Mouse (Mus musculus) cerebellum, adult 9-11 months (tissue): Measurements from ENCODE around the gene Hs3st6.
A peak's percentile ranks its signal among the peaks of the same experiment; 100 is the strongest.
"Not testable (repeated sequence)": the region's sequence is repeated elsewhere in the genome, so short reads cannot be mapped to it uniquely, and the experiment has no call there.

Source experiments
- DNase-seq: peaks from one replicate; pipeline ENCODE4 v3.0.0; 2022

Hs3st6 gene

GRCm38 (mm10) chr17:24752415-24753394, at the start of gene Hs3st6:
Gene Hs3st6 (plus strand): TSS chr17:24752988.
- DNase-seq: no peak

DNA sequence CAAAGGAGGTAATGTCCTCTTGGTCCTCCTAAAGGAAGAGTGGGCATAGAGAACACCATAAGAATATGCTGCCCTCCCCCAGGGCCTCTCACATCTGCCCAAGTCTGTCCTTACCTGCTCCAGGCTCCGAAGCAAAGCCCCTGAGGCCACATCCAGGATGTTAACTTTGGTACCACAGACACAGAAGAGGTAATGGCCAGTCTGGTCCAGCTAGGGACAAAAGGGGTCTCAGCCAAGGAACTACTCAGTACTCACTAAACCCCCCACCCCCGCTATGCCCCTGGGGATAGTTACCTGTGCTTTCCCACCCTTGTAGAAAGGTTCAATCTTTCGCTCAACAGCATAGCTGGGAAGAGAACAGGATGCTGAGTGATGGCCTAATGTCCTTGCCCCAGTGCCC, 47.0 kb upstream of the Hs3st6 start:
- DNase-seq: peak; percentile 27

- peak; percentile 92 for DNase-seq
Measured at GRCm38 (mm10) chr17:24706982-24707800, 45.6 kb upstream of the Hs3st6 start, which contains the start of gene Tbl3. Gene Tbl3 (minus strand): TSS chr17:24707660.

GRCm38 (mm10) chr17:24707801-24708425, 44.9 kb upstream of the Hs3st6 start:
- DNase-seq: peak; percentile 21

GRCm38 (mm10) chr17:24708646-24709045, 44.1 kb upstream of the Hs3st6 start:
- no peak for DNase-seq

DNA sequence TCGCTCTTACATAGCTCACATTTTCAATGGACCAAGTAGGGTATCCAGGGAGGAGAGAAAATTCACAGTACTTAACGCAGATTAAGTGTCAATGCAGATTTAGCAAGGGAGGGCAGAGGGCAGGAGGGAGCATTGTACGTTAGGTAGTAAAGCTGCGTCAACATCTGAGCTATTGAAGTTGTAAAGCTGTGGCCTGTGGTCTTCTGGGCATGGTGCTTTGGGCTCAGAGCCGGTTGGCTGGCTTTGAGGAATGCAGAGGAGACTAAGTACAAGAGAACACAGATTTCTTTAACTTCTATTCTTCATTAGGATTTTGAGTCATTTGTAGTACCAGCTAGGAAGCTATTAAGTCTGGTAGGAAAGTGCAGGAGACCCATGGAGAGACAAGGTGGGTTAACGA, 37.2 kb upstream of the Hs3st6 start:
- no peak for DNase-seq

- DNase-seq: peak; percentile 34
Measured at GRCm38 (mm10) chr17:24716166-24716682, 36.6 kb upstream of the Hs3st6 start.

DNA sequence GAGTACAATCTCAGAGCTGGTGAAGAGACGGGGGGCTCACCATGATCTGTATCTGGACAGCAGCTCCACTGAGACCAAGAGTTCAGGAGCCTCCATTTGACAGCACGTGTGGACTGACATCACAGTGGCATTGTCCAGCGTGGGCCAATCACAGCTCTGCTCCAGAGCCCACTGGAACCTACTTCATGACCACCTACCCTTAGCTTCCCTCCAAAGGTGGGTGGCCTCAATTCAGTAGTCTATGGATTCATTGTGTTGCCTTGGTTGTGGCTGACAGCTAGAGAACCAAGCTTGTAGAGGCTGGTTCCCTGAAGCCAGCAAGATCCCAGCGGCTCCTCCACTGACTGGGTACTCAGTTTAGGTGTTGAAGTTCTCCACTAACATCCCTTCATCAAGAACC, 34.8 kb upstream of the Hs3st6 start, which contains the start of the genes Rnf151 and Rps2:
Gene Rnf151 (minus strand): TSS at position 121 of the 400 bp plus-strand sequence.
Gene Rps2 (plus strand): TSS at position 174 of the 400 bp plus-strand sequence.
- peak; percentile 34 for DNase-seq

DNA sequence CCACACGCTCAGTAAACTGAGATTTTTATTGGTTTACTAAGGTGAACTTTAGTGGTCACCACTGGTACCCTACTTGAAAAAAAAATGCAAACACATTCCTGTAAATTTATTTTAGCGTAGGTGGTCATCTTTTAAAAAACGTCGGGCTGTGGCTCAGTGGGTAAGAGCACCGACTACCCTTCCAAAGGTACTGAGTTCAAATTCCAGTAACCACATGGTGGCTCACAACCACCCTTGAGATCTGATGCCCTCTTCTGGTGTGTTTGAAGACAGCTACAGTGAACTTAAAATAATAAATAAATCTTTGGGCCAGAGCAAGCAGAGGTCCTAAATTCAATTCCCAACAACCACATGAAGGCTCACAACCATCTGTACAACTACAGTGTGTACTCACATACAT, 33.9 kb upstream of the Hs3st6 start:
- not testable (repeated sequence) for DNase-seq

DNA sequence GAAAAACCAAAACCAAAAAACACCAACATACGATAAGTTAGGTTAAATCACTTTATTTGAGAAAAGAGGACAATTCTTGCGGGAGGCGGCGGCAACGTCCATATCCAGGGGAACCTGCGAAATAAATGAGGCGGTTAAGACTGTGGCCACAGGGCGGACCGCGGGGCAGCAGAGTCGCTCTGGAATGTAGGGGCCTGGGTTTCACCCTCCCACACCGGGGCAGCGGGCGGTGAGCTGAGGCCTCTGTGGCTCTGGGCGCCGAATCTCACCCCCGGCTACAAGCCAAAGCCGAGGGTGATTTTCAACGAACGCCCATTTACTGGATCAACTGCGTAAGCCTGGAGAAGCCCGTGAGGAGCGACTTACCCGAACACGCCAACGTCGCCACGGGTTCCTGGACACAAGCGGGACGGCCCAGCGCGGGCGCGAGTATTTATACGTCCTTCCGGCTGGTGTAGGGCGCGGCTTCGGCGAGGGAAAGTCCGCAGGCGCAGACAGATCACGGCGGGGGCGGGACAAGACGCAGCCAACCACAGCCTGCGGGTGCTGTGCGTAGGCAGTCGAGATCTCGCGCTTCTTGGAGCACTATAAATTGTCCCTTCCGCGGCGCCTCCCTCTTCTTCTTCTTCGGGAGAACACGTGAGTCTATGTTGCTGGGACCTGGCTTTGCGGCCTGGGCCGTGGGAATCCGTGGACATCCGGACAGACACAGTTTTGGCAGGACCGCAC, 33.1 kb upstream of the Hs3st6 start:
- DNase-seq: peak; percentile 99

- DNase-seq: peak; percentile 31
Measured at GRCm38 (mm10) chr17:24720616-24721015, 32.2 kb upstream of the Hs3st6 start.

DNA sequence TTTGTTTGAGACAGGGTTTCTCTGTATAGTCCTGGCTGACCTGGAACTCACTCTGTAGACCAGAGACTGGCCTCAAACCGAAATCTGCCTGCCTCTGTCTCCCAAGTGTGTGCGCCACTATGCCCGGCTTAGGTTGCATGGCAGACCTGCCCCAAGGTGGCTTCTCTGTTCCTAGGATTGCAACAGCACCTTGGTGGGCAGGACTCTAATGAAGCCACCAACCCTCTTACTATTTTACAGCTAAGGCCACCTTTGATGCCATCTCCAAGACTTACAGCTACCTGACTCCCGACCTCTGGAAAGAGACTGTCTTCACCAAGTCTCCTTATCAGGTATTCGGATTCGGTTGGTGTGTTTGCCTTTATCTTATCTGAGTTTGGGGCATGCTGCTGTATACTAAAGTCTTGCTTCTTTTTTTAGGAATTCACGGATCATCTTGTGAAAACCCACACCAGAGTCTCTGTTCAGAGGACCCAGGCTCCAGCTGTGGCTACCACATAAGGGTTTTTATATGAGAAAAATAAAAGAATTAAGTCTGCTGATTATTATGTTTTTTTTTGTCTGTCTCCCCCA, 31.3 kb upstream of the Hs3st6 start:
- not testable (repeated sequence) for DNase-seq

DNA sequence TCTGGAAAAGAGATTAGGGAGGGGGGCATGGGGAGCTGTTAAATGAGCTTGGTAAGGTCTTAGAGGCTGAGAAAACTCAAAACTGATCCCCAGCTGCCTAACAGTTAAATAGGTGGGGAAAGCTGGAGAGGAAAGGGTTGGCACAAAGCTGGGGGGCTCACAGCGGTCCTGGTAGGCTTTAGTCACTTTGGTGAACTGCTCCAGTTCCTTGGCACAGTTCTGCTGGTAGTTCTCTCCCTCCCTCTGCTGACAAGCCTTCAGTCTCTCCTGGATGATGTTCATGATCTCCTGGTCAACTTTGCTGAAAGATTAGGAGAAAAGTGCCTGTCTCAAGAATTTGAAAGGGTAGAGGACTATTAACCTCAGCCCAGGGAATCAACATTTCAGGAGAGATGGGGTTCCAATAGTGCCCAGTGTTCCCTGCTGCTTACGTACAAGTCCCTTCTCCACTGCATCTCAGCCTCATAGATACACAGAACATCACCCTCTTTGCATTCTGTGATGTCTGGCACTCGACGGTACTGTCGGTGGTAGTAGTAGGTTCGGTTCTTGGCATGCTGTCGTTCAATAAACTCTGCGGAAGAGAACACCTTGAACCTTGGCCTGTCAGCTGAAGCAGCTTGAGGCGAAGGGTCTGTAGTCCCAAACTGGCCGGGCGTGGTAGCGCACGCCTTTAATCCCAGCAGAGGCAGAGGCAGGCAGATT, 30.4 kb upstream of the Hs3st6 start:
- no peak for DNase-seq

DNA sequence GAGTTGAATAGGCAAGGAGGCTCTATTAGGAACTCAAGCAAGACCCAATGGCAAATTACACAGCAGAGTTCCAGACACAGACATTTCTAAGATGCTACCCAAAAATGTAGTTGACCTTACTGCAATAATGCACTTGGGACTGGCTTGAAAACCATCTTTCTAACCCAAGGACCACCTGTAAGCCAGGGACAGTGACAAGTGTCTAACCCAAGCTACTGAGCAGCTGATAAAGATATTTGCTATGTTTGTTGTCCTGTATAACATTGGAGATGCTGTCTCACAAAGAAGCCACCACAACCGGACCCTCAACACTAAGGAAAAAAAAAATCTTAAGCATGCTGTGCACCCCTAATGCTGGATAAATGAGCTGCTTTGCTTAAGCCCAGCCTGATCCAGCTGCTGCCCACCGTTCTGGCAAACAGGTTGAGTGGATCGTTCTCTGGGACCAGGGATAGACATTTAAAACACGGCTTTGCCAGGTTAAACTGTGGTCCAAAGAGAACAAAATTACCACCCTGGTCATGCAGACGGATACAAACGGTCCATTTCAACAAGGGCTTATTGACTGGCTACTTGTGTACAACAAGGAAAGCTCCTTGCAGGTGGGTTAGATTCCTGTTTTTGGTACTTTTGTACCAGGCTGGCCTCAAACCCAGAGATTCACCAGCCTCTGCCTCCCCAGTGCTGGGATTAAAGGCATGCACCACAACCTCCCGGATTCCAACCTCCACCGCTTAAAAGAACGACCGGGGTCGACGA, 29.5 kb upstream of the Hs3st6 start:
- DNase-seq: no peak

- DNase-seq: no peak
Measured at GRCm38 (mm10) chr17:24723881-24724180, 29.0 kb upstream of the Hs3st6 start.

DNA sequence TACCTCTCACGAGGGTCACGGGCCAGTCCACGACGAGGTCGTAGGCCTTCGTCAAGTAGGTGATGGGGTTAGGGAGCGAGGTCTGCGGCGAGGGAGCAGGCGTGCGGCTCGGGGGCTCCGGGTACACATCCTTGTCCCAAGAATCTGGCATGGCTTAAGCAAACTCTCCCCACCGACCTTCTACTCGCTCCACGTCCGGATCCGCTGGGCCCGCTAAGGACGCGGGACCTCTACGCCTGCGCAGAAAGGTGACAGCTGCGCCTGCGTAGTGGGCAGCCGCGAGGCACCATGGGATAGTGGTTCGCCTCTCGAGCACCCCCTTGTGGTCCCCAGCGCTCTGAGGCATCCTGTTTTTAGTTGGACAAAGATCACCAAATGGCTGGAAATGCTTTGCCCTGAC, 28.6 kb upstream of the Hs3st6 start, which contains the start of gene Ndufb10:
Gene Ndufb10 (minus strand): TSS at position 295 of the 400 bp plus-strand sequence.
- DNase-seq: peak; percentile 94

DNA sequence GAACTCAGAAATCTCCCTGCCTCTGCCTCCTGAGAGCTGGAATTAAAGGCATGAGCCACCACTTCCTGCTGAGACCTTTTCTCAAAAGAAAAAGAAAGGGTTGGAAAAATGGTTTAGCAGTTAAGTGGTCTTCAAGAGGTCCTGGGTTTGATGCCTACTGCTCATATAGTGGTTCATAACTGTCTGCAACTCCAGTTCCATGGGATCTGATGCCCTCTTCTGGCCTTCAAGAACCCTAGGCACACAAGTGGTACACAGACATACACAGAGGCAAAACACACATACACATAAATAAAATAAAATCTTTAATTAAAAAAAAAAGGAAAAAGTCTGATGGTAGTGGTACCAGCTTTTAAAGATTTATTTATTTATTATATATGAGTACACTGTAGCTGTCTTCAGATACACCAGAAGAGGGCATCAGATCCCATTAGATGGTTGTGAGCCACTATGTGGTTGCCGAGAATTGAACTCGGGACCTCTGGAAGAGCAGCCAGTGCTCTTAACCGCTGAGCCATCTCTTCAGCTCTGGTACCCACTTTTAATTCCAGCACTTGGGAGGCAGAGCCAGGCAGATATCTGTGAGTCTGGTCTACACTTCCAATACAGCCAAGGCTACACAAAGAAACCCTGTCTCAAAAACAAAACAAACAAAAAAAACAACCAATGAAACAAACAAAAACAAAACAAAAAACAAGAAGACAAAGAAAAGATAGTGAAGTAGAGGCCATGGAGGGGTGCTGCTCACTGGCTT, 27.0 kb upstream of the Hs3st6 start:
- DNase-seq: no peak

DNA sequence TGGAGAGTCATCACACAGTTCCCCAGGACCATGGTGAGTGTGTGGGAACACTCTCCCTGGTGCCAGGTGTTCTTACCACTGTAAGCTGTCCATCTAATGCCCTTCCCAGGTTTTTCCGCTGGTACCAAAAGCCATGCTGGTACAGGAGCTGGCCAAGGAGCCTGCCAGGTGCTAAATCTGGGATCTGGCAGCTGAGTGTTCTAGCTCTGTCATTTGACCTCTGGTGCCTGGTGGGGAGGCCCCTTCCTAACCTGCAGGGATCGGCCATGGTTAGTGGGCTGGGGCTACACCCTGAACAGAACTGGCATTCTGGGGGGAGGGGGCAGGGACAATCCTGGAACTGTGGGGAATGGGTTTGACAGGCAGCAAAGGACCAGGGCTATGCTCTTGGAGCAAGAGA, 25.2 kb upstream of the Hs3st6 start, which contains the start of gene Rpl3l:
Gene Rpl3l (plus strand): TSS at position 203 of the 400 bp plus-strand sequence.
- no peak for DNase-seq

DNA sequence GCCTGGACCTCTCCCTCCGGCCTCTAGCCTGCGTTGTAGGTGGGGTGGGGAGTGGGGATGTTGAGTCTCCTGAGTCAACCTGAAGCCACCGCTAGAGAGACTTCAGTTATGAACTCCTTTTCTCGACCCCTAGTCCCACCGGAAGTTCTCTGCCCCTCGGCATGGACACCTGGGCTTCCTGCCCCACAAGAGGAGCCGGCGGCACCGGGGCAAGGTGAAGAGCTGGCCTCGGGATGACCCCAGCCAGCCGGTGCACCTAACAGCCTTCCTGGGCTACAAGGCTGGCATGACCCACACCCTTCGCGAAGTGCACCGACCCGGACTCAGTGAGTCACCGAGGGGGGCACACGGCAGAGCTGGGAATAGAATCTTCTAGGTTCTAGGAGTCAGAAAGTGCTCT, 24.6 kb upstream of the Hs3st6 start:
- no peak for DNase-seq
